In the genomic region with DNA sequence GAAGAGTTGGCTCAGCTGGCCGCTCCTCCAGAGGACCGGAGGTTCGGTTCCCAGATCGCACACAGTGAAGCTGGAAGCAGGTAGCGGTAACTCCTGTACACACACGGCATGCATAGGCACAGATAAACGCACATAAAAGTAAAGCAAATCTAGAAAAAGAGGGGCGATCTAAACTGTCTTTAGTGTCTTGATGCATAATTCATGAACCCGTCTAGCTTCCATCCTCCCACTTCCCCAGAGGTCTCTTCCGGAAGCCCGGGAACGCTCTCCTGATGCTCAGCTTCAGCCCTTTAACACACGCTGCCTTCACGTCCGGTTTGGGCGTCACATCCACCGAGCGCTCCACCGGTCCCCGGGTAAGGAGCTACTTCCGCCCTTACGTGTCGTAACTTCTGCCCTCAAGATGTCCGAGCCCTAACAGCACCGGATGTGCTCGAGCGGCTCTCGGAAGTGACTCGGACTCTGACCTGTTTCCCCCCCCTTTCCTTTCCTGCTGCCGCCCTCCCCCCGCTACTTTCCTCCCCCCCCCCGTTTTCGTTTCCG, we compare ENCODE assay signal across 7 mouse cellular contexts. TPM values are rescaled to one million over a fixed set of nuclear protein-coding genes. Genes with fewer than 3 reads are reported as not detected.
DNase-seq lines count a peak whose midpoint lies in the region; ATAC-seq lines count a peak whose summit lies in the region.

No protein-coding gene starts in this region.

- intact Hi-C loops in left cerebral cortex, postnatal 36 days (cut with DNase I), result loop anchor here (1.0 to 10.0 kb wide), 3 partner anchors 31 to 91 kb away; partner anchors contain the start of gene Ing4

- H3K4me2 ChIP-seq in intestine, embryonic 16.5 days (ENCODE audit: low read depth, low read length), result peak overlapping the region; percentile 83
- H3K4me2 ChIP-seq in midbrain, embryonic 11.5 days, result peak overlapping the region; percentile 67

- peak overlapping the region; percentile 97 for H3K9ac ChIP-seq in intestine, embryonic 16.5 days (ENCODE audit: low read depth, low read length)
- peak overlapping the region; percentile 94 for H3K9ac ChIP-seq in midbrain, embryonic 11.5 days (ENCODE audit: low read length)

- H3K9me3 ChIP-seq in intestine, embryonic 16.5 days (ENCODE audit: control insufficient read depth, low read length), result no peaks in the 10 kb centered on the region
- H3K9me3 ChIP-seq in midbrain, embryonic 11.5 days (ENCODE audit: control insufficient read depth, low read length), result no peaks in the 10 kb centered on the region

- under 1% methylated on average over 32 of the region's 34 CpGs for WGBS in intestine, embryonic 16.5 days
- WGBS in midbrain, embryonic 11.5 days, result under 1% methylated on average over 33 of the region's 34 CpGs

- H3K4me1 ChIP-seq in intestine, embryonic 16.5 days (ENCODE audit: control insufficient read depth, insufficient read depth, low read length), result peaks cover 14% of the 10 kb centered on the region
- H3K4me1 ChIP-seq in midbrain, embryonic 11.5 days (ENCODE audit: control insufficient read depth, insufficient read depth, low read length), result peaks cover 4% of the 10 kb centered on the region

- H3K4me3 ChIP-seq in intestine, embryonic 16.5 days (ENCODE audit: low read length), result peak overlapping the region; percentile 73
- peak overlapping the region; percentile 93 for H3K4me3 ChIP-seq in midbrain, embryonic 11.5 days (ENCODE audit: low read depth, low read length)

- ATAC-seq in intestine, embryonic 16.5 days, result peak; percentile 98
- ATAC-seq in midbrain, embryonic 11.5 days (ENCODE audit: low FRiP score), result peak; percentile 97

- H3K27ac ChIP-seq in intestine, embryonic 16.5 days (ENCODE audit: low read length), result peak overlapping the region; percentile 98
- H3K27ac ChIP-seq in midbrain, embryonic 11.5 days (ENCODE audit: low read depth, low read length), result peak overlapping the region; percentile 92

- H3K27me3 ChIP-seq in intestine, embryonic 16.5 days (replicated peaks; ENCODE audit: control insufficient read depth, insufficient read depth, low read length), result no peaks in the 10 kb centered on the region
- H3K27me3 ChIP-seq in midbrain, embryonic 11.5 days (ENCODE audit: control insufficient read depth, insufficient read depth, low read length), result no peaks in the 10 kb centered on the region

- peak; percentile 99 for DNase-seq in adrenal gland, adult 8-10 months
- peak; percentile 97 for DNase-seq in embryo, embryonic 9.5 days (ENCODE audit: extremely low spot score)
- peak; percentile 87 to 95 for DNase-seq in gastrocnemius, postnatal 4 days (ENCODE audit: low spot score in 2 of 2)
- DNase-seq in left cerebral cortex, postnatal 36 days (ENCODE audit: low spot score in 2 of 2), result peak; percentile 98
- DNase-seq in midbrain, embryonic 11.5 days (ENCODE audit: low spot score, missing footprints), result peak; percentile 98
- peak; percentile 98 for DNase-seq in skeletal muscle tissue, adult 2 months (ENCODE audit: low read depth, low spot score)

- peaks cover 8% of the 10 kb centered on the region; the same call in 1 of the 2 replicates for H3K36me3 ChIP-seq in intestine, embryonic 16.5 days (ENCODE audit: control insufficient read depth, insufficient read depth, low read length)
- H3K36me3 ChIP-seq in midbrain, embryonic 11.5 days (ENCODE audit: control insufficient read depth, insufficient read depth, low read length), result 0 out of 2 replicates have a peak, but pooled peaks cover 2% of the 10 kb centered on the region

RNA-seq across cellular contexts. Expression of gene Zfp384, which starts 0.3 kb away (rescaled TPM):
- total RNA-seq in adrenal gland, adult 8-10 months (2022), result 10 to 100 TPM; 46.9 to 87.0 (median 56.5) TPM
- total RNA-seq in gastrocnemius, postnatal 4 days (2021), result 10 to 100 TPM; 28.1 to 32.8 TPM
- polyA plus RNA-seq in intestine, embryonic 16.5 days (2015; fragmentation: Nextera tagmentation; extraction: Ambion mirVana), result 8.9 and 10.3 TPM in 2 replicates
- total RNA-seq in left cerebral cortex, postnatal 36 days (2021), result 10 to 100 TPM; 33.3 to 52.7 TPM
- polyA plus RNA-seq in midbrain, embryonic 11.5 days (2014; fragmentation: Nextera tagmentation; extraction: Ambion mirVana), result 9.3 and 9.9 TPM in 2 replicates

RNA-seq across cellular contexts. Expression of gene Pianp, which starts 12.2 kb away (rescaled TPM):
- total RNA-seq in adrenal gland, adult 8-10 months (2022), result 1 to 10 TPM in 3 of 4 experiments, under 1 TPM in 1; 0.81 to 3.8 (median 1.9) TPM
- under 1 TPM; 0.56 to 0.67 TPM for total RNA-seq in gastrocnemius, postnatal 4 days (2021)
- polyA plus RNA-seq in intestine, embryonic 16.5 days (2015; fragmentation: Nextera tagmentation; extraction: Ambion mirVana), result 1.9 and 2.0 TPM in 2 replicates
- 100 to 1,000 TPM; 179 to 184 TPM for total RNA-seq in left cerebral cortex, postnatal 36 days (2021)
- 1.2 and 1.6 TPM in 2 replicates for polyA plus RNA-seq in midbrain, embryonic 11.5 days (2014; fragmentation: Nextera tagmentation; extraction: Ambion mirVana)

RNA-seq across cellular contexts. Expression of gene Ing4, which starts 30.9 kb away (rescaled TPM):
- 10 to 100 TPM; 62.7 to 74.3 (median 72.6) TPM for total RNA-seq in adrenal gland, adult 8-10 months (2022)
- total RNA-seq in gastrocnemius, postnatal 4 days (2021), result 10 to 100 TPM; 54.1 to 54.2 TPM
- polyA plus RNA-seq in intestine, embryonic 16.5 days (2015; fragmentation: Nextera tagmentation; extraction: Ambion mirVana), result 96.0 and 105 TPM in 2 replicates
- 10 to 100 TPM; 55.2 to 63.9 TPM for total RNA-seq in left cerebral cortex, postnatal 36 days (2021)
- 139 and 146 TPM in 2 replicates for polyA plus RNA-seq in midbrain, embryonic 11.5 days (2014; fragmentation: Nextera tagmentation; extraction: Ambion mirVana)

RNA-seq across cellular contexts. Expression of gene Acrbp, which starts 40.8 kb away (rescaled TPM):
- 10 to 100 TPM in 1 of 4 experiments, 1 to 10 TPM in 3; 6.9 to 12.1 (median 9.1) TPM for total RNA-seq in adrenal gland, adult 8-10 months (2022)
- total RNA-seq in gastrocnemius, postnatal 4 days (2021), result 1 to 10 TPM; 3.9 to 4.6 TPM
- 9.8 and 10.6 TPM in 2 replicates for polyA plus RNA-seq in intestine, embryonic 16.5 days (2015; fragmentation: Nextera tagmentation; extraction: Ambion mirVana)
- total RNA-seq in left cerebral cortex, postnatal 36 days (2021), result 10 to 100 TPM in 1 of 2 experiments, 1 to 10 TPM in 1; 8.3 to 13.4 TPM
- polyA plus RNA-seq in midbrain, embryonic 11.5 days (2014; fragmentation: Nextera tagmentation; extraction: Ambion mirVana), result 9.2 and 10.8 TPM in 2 replicates

RNA-seq across cellular contexts. Expression of gene Cops7a, which starts 43.3 kb away (rescaled TPM):
- 100 to 1,000 TPM; 130 to 160 (median 147) TPM for total RNA-seq in adrenal gland, adult 8-10 months (2022)
- 10 to 100 TPM; 86.3 to 86.8 TPM for total RNA-seq in gastrocnemius, postnatal 4 days (2021)
- 170 and 176 TPM in 2 replicates for polyA plus RNA-seq in intestine, embryonic 16.5 days (2015; fragmentation: Nextera tagmentation; extraction: Ambion mirVana)
- total RNA-seq in left cerebral cortex, postnatal 36 days (2021), result 100 to 1,000 TPM; 153 to 170 TPM
- 105 and 112 TPM in 2 replicates for polyA plus RNA-seq in midbrain, embryonic 11.5 days (2014; fragmentation: Nextera tagmentation; extraction: Ambion mirVana)

Comparison
In these comparisons a context has a peak if more than half of its experiments do, and no peak if none do; other contexts are left out.
1. Peak in every context shown above with its lines: DNase-seq, ATAC-seq, H3K4me3 ChIP-seq and H3K27ac ChIP-seq.
2. RNA of gene Pianp, which starts 12.2 kb away (total RNA-seq): 179 to 184 TPM in left cerebral cortex, postnatal 36 days; 0.81 to 3.8 TPM in adrenal gland, adult 8-10 months and 0.56 to 0.67 TPM in gastrocnemius, postnatal 4 days; every median in the first group is over 10 times any median in the second.